Mouse (Mus musculus) v-Abl transformed pro-B cells (cell line): ENCODE measurements around the gene Tas2r119.

ENCODE experiments used
- in situ Hi-C, 2 experiments: fragments of 400-800 bp; cut with MboI; formaldehyde crosslinking; loops; one replicate each; pipeline ENCODE4 v1.15.1; 2025; ENCODE audit not compliant: unreplicated experiment in 2 of 2

The Tas2r119 gene

GRCm38 (mm10) chr15:32223028-32223427 is 45.9 kb downstream of the Tas2r119 start:
- in situ Hi-C loops, result no loop called here

GRCm38 (mm10) chr15:32225394-32225793 is 48.3 kb downstream of the Tas2r119 start:
- in situ Hi-C loops, result loop anchor here in 1 of 2 experiments (25.0 kb wide), 1 partner anchor 713 kb away; no protein-coding TSS in a partner anchor

GRCm38 (mm10) chr15:32226381-32226780 is 49.3 kb downstream of the Tas2r119 start:
- in situ Hi-C loops, result loop anchor here in 1 of 2 experiments (25.0 kb wide), 1 partner anchor 714 kb away; no protein-coding TSS in a partner anchor

GRCm38 (mm10) chr15:32226888-32227395 is 49.9 kb downstream of the Tas2r119 start:
- in situ Hi-C loops, result loop anchor here in 1 of 2 experiments (25.0 kb wide), 1 partner anchor 715 kb away; no protein-coding TSS in a partner anchor
